Mouse (Mus musculus) hindbrain, embryonic 12.5 days (tissue): ENCODE measurements around the gene Umod. TPM values are rescaled to one million over a fixed set of nuclear protein-coding genes. Genes with fewer than 3 reads are reported as not detected.

Experiments used
- ATAC-seq: fragments of 200-750 bp; cut with Nextera tagmentation; 2 replicates; pipeline ENCODE4 v1.8.0; 2017; ENCODE audit warnings: moderate TSS enrichment; ENCODE audit not compliant: low FRiP score
- H3K27ac ChIP-seq: fragments of 300-500 bp; sonication (generic); 2 replicates; pipeline ENCODE4 v1.5.1; 2016; ENCODE audit warnings: mild to moderate bottlenecking
- H3K27me3 ChIP-seq: fragments of 300-500 bp; sonication (generic); 2 replicates; pipeline ENCODE4 v1.6.1; 2016; ENCODE audit warnings: mild to moderate bottlenecking
- H3K36me3 ChIP-seq: fragments of 300-500 bp; sonication (generic); 2 replicates; pipeline ENCODE4 v1.6.1; 2016; ENCODE audit warnings: mild to moderate bottlenecking
- H3K4me1 ChIP-seq: fragments of 300-500 bp; sonication (generic); 2 replicates; pipeline ENCODE4 v1.6.1; 2016
- H3K4me2 ChIP-seq: fragments of 300-500 bp; sonication (generic); replicated peaks from 2 replicates; pipeline ENCODE4 v1.6.1; 2016; ENCODE audit warnings: mild to moderate bottlenecking
- H3K4me3 ChIP-seq: fragments of 300-500 bp; sonication (generic); 2 replicates; pipeline ENCODE4 v1.5.1; 2016; ENCODE audit warnings: mild to moderate bottlenecking
- H3K9ac ChIP-seq: fragments of 300-500 bp; sonication (generic); 2 replicates; pipeline ENCODE4 v1.6.1; 2016; ENCODE audit warnings: mild to moderate bottlenecking, moderate library complexity
- H3K9me3 ChIP-seq: fragments of 300-500 bp; sonication (generic); replicated peaks from 2 replicates; pipeline ENCODE4 v1.6.1; 2016; ENCODE audit warnings: mild to moderate bottlenecking
- WGBS: fragments of 180-500 bp; shearing (Covaris S2); methylation state at CpG from one replicate; pipeline ENCODE4 v1.1.7; 2016; 5-methylcytosine and 5-hydroxymethylcytosine counted together
- polyA plus RNA-seq: library from polyadenylated mRNA; unstranded; fragments of >200 nt; fragmentation: Nextera tagmentation; extraction: Ambion mirVana; gene quantifications from 2 replicates; pipeline ENCODE4 v1.2.1, GENCODE M21; 2016

The Umod gene
- polyA plus RNA-seq, 1 experiment from 2014 or later = not detected

DNA sequence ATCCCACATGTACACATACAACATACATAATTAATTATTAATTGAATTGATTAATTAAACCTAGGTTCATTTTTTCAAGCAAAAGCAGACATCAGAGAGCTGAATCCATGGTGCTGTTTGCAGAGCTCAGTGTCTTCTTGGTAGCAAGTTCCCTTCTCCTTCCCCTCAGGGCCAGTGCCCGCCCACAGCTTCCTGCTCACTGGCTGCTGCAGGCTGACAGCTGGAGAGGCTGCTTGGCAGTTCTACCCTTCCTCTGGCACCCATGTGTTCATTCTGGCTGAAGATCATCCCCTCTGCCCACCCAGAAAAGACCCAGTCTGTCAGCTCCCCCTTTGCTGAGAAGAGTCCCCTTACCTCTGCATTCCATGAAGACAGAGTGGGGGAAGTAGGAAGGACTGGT, 60.6 kb downstream of the Umod start:
- no peak overlapping the region for H3K27ac ChIP-seq
- no peak overlapping the region for H3K4me2 ChIP-seq
- no peaks in the 10 kb centered on the region for H3K27me3 ChIP-seq
- H3K9ac ChIP-seq = no peak overlapping the region
- H3K4me3 ChIP-seq = no peak overlapping the region
- no peak for ATAC-seq
- H3K36me3 ChIP-seq = no peaks in the 10 kb centered on the region
- peaks cover 14% of the 10 kb centered on the region for H3K4me1 ChIP-seq
- no peaks in the 10 kb centered on the region for H3K9me3 ChIP-seq
- 65% methylated on average over 1 of the region's 1 CpGs for WGBS

Other genes starting within 250 kb of the Umod start
- gene Gp2, start 20.0 kb downstream of the Umod start, polyA plus RNA-seq = not detected in 2 replicates
- not detected in 2 replicates for gene Acsm5, start 40.2 kb upstream of the Umod start, polyA plus RNA-seq
- gene Pdilt, start 44.2 kb upstream of the Umod start, polyA plus RNA-seq = 0.17 and 0.43 TPM in 2 replicates
- not detected in 2 replicates for gene Acsm2, start 75.1 kb upstream of the Umod start, polyA plus RNA-seq
- gene Acsm1, start 127.7 kb upstream of the Umod start, polyA plus RNA-seq = not detected in 2 replicates
- gene Acsm4, start 210.7 kb upstream of the Umod start, polyA plus RNA-seq = not detected in 2 replicates
- gene Thumpd1, start 241.5 kb upstream of the Umod start, polyA plus RNA-seq = 87.7 and 91.2 TPM in 2 replicates